Mouse (Mus musculus): ENCODE results near the gene Klrg2.

GRCm38 (mm10) chr6:38624439-38624838, 12.6 kb downstream of the Klrg2 start:
- no peak for TF ChIP-seq CTCF (IDR thresholded peaks at IDR 0.05)
- TF ChIP-seq EP300 (IDR thresholded peaks at IDR 0.05; ENCODE audit: insufficient read depth, low read depth, low read length): no peak

All from heart, adult 2 months (tissue).